9 mouse cellular contexts compared by ENCODE assay signal in genomic region chr5:113858971-113859370, GRCm38 (mm10). TPM values are rescaled to one million over a fixed set of nuclear protein-coding genes. Genes with fewer than 3 reads are reported as not detected.
DNase-seq lines count a peak whose midpoint lies in the region; ATAC-seq and TF ChIP-seq lines count a peak whose summit lies in the region.
"Had no signal": no experiment of that assay in that cellular context is flagged by ENCODE, and none has a peak within 500 bp of the region (broad histone marks: within the 10 kb centered on the region; RNA-seq: fewer than 3 reads in every experiment).

No protein-coding gene starts in this region.

- H3K9ac ChIP-seq in intestine, embryonic 15.5 days = no peak overlapping the region

- no peak overlapping the region for H3K4me3 ChIP-seq in bone marrow macrophage, adult 2 months (ENCODE audit: insufficient read depth, low read length)
- no peak overlapping the region for H3K4me3 ChIP-seq in intestine, embryonic 15.5 days (replicated peaks)
- H3K4me3 ChIP-seq: erythroblast, embryonic 14.5 days had no signal

- peaks cover 18% of the 10 kb centered on the region for H3K4me1 ChIP-seq in bone marrow macrophage, adult 2 months (ENCODE audit: control insufficient read depth, insufficient read depth, low read length)
- peaks cover 20% of the 10 kb centered on the region for H3K4me1 ChIP-seq in intestine, embryonic 15.5 days (replicated peaks)

- peak overlapping the region; percentile 42 for H3K27ac ChIP-seq in bone marrow macrophage, adult 2 months (ENCODE audit: insufficient read depth, low read depth, low read length)
- H3K27ac ChIP-seq in intestine, embryonic 15.5 days = peak overlapping the region; percentile 29

- DNase-seq in cerebellum, adult 9-11 months = peak; percentile 40
- DNase-seq in cerebellum, adult 18-20 months = no peak
- DNase-seq in lung, postnatal 14 days = peak; percentile 64
- no peak for DNase-seq in urinary bladder, postnatal 25 days (ENCODE audit: low spot score)
- no peak for DNase-seq in layer of hippocampus, adult 9-10 months (ENCODE audit: low spot score)
- DNase-seq in layer of hippocampus, adult 18-20 months (ENCODE audit: low spot score in 2 of 2) = no peak

- peaks cover 10% of the 10 kb centered on the region for H3K36me3 ChIP-seq in intestine, embryonic 15.5 days

- no peak for TF ChIP-seq POLR2A in bone marrow macrophage, adult 2 months (IDR thresholded peaks at IDR 0.05; ENCODE audit: borderline replicate concordance, low read depth, low read length)

- no peaks in the 10 kb centered on the region for H3K27me3 ChIP-seq in intestine, embryonic 15.5 days (replicated peaks)

- WGBS in intestine, embryonic 15.5 days = 47% methylated on average over 5 of the region's 5 CpGs

- no peak for ATAC-seq in intestine, embryonic 15.5 days

- TF ChIP-seq CTCF in bone marrow macrophage, adult 2 months (IDR thresholded peaks at IDR 0.05; ENCODE audit: low read depth, low read length) = no peak

- H3K4me2 ChIP-seq in intestine, embryonic 15.5 days (replicated peaks) = 0 out of 2 replicates have a peak overlapping the region, but pooled peaks have one; percentile 4

- H3K9me3 ChIP-seq in intestine, embryonic 15.5 days = no peaks in the 10 kb centered on the region

RNA-seq across cellular contexts. Expression of gene Selplg, which starts 26.5 kb away (rescaled TPM):
- polyA plus RNA-seq in bone marrow macrophage, adult 2 months (2012; ENCODE audit: insufficient read depth, insufficient read length, missing spikeins) = 318 and 365 TPM in 2 replicates
- 3.4 and 4.4 TPM in 2 replicates for polyA plus RNA-seq in intestine, embryonic 15.5 days (2015; fragmentation: Nextera tagmentation; extraction: Ambion mirVana)
- 10 to 100 TPM; 34.7 to 38.4 TPM for total RNA-seq in layer of hippocampus, adult 18-20 months (2021)

RNA-seq across cellular contexts. Expression of gene Coro1c, which starts 49.6 kb away (rescaled TPM):
- 156 and 194 TPM in 2 replicates for polyA plus RNA-seq in bone marrow macrophage, adult 2 months (2012; ENCODE audit: insufficient read depth, insufficient read length, missing spikeins)
- polyA plus RNA-seq in intestine, embryonic 15.5 days (2015; fragmentation: Nextera tagmentation; extraction: Ambion mirVana) = 167 and 173 TPM in 2 replicates
- total RNA-seq in layer of hippocampus, adult 18-20 months (2021) = 10 to 100 TPM; 88.6 to 88.7 TPM

RNA-seq across cellular contexts. Expression of gene Tmem119, which starts 58.7 kb away (rescaled TPM):
- polyA plus RNA-seq in bone marrow macrophage, adult 2 months (2012; ENCODE audit: insufficient read depth, insufficient read length, missing spikeins) = 0.99 and 1.7 TPM in 2 replicates
- polyA plus RNA-seq in intestine, embryonic 15.5 days (2015; fragmentation: Nextera tagmentation; extraction: Ambion mirVana) = 57.5 and 61.9 TPM in 2 replicates
- 10 to 100 TPM; 25.9 to 29.0 TPM for total RNA-seq in layer of hippocampus, adult 18-20 months (2021)

Comparison
In these comparisons a context has a peak if more than half of its experiments do, and no peak if none do; other contexts are left out.
1. DNase-seq: peak in cerebellum, adult 9-11 months (single experiment) and lung, postnatal 14 days (single experiment); none in cerebellum, adult 18-20 months (0 of 2), urinary bladder, postnatal 25 days (single experiment), layer of hippocampus, adult 9-10 months (single experiment) and layer of hippocampus, adult 18-20 months (0 of 2).
2. RNA of gene Selplg, which starts 26.5 kb away (polyA plus RNA-seq): 318 to 365 TPM in bone marrow macrophage, adult 2 months; 3.4 to 4.4 TPM in intestine, embryonic 15.5 days; every median in the first group is over 10 times any median in the second.
3. RNA of gene Tmem119, which starts 58.7 kb away (polyA plus RNA-seq): 57.5 to 61.9 TPM in intestine, embryonic 15.5 days; 0.99 to 1.7 TPM in bone marrow macrophage, adult 2 months; every median in the first group is over 10 times any median in the second.